Mouse (Mus musculus): ENCODE measurements around the gene Mef2d. TPM values are rescaled to one million over a fixed set of nuclear protein-coding genes. Genes with fewer than 3 reads are reported as not detected.
A peak's percentile ranks its signal among the peaks of the same experiment; 100 is the strongest.

Mef2d gene
- total RNA-seq (2021) = 100 to 1,000 TPM; 146 to 156 TPM
- long read RNA-seq, experiment 1, partial matches to known transcripts = 15 of 59 reads
- long read RNA-seq, experiment 1, other reads (novel, unspliced or antisense) = 41 of 59 reads
- long read RNA-seq, experiment 2, full-length matches to known transcripts = 9 of 72 reads
- long read RNA-seq, experiment 2, partial matches to known transcripts = 49 of 72 reads
- long read RNA-seq, experiment 2, other reads (novel, unspliced or antisense) = 14 of 72 reads

GRCm38 (mm10) chr3:88141787-88142523, at the start of gene Mef2d:
Mef2d (plus strand) TSS chr3:88142372.
- DNase-seq (ENCODE audit: low spot score in 2 of 2) = peak; percentile 91 to 96

- no peak for DNase-seq (ENCODE audit: low spot score in 2 of 2)
Observed at GRCm38 (mm10) chr3:88094126-88094525, 48.0 kb upstream of the Mef2d start.

GRCm38 (mm10) chr3:88097666-88098065, 44.5 kb upstream of the Mef2d start:
- DNase-seq (ENCODE audit: low spot score in 2 of 2) = no peak

- DNase-seq (ENCODE audit: low spot score in 2 of 2) = peak in 1 of 2 experiments; percentile 10
Observed at GRCm38 (mm10) chr3:88100251-88100650, 41.9 kb upstream of the Mef2d start.

- no peak for DNase-seq (ENCODE audit: low spot score in 2 of 2)
Observed at GRCm38 (mm10) chr3:88101736-88102135, 40.4 kb upstream of the Mef2d start.

GRCm38 (mm10) chr3:88102196-88102595, 40.0 kb upstream of the Mef2d start:
- no peak for DNase-seq (ENCODE audit: low spot score in 2 of 2)

- peak in 1 of 2 experiments; percentile 5 for DNase-seq (ENCODE audit: low spot score in 2 of 2)
Observed at GRCm38 (mm10) chr3:88102611-88103010, 39.6 kb upstream of the Mef2d start.

GRCm38 (mm10) chr3:88106126-88106525, 36.0 kb upstream of the Mef2d start:
- no peak for DNase-seq (ENCODE audit: low spot score in 2 of 2)

- DNase-seq (ENCODE audit: low spot score in 2 of 2) = no peak
Observed at GRCm38 (mm10) chr3:88109126-88109525, 33.0 kb upstream of the Mef2d start.

- DNase-seq (ENCODE audit: low spot score in 2 of 2) = no peak
Observed at GRCm38 (mm10) chr3:88114396-88114795, 27.8 kb upstream of the Mef2d start.

GRCm38 (mm10) chr3:88120117-88120651, 22.0 kb upstream of the Mef2d start:
- DNase-seq (ENCODE audit: low spot score in 2 of 2) = no peak

GRCm38 (mm10) chr3:88121164-88122131, 20.7 kb upstream of the Mef2d start:
- DNase-seq (ENCODE audit: low spot score in 2 of 2) = no peak

- DNase-seq (ENCODE audit: low spot score in 2 of 2) = no peak
Observed at GRCm38 (mm10) chr3:88125195-88125594, 17.0 kb upstream of the Mef2d start.

GRCm38 (mm10) chr3:88126181-88126580, 16.0 kb upstream of the Mef2d start:
- no peak for DNase-seq (ENCODE audit: low spot score in 2 of 2)

- no peak for DNase-seq (ENCODE audit: low spot score in 2 of 2)
Observed at GRCm38 (mm10) chr3:88127636-88128035, 14.5 kb upstream of the Mef2d start.

GRCm38 (mm10) chr3:88128056-88128455, 14.1 kb upstream of the Mef2d start:
- DNase-seq (ENCODE audit: low spot score in 2 of 2) = no peak

- DNase-seq (ENCODE audit: low spot score in 2 of 2) = no peak
Observed at GRCm38 (mm10) chr3:88129006-88129405, 13.2 kb upstream of the Mef2d start.

GRCm38 (mm10) chr3:88131071-88131470, 11.1 kb upstream of the Mef2d start:
- DNase-seq (ENCODE audit: low spot score in 2 of 2) = no peak

- no peak for DNase-seq (ENCODE audit: low spot score in 2 of 2)
Observed at GRCm38 (mm10) chr3:88132492-88132891, 9.7 kb upstream of the Mef2d start.

- peak in 1 of 2 experiments; percentile 9 for DNase-seq (ENCODE audit: low spot score in 2 of 2)
Observed at GRCm38 (mm10) chr3:88133187-88133771, 8.9 kb upstream of the Mef2d start.

GRCm38 (mm10) chr3:88136346-88136745, 5.8 kb upstream of the Mef2d start:
- DNase-seq (ENCODE audit: low spot score in 2 of 2) = no peak

Measured in layer of hippocampus, postnatal 14 days (tissue).